Mouse (Mus musculus): ENCODE results near the gene Nfe2l1. TPM values are rescaled to one million over a fixed set of nuclear protein-coding genes. Genes with fewer than 3 reads are reported as not detected.

Gene Nfe2l1
- polyA plus RNA-seq, 1 experiment from 2014 or later, result 22.1 TPM

- H3K4me3 ChIP-seq (ENCODE audit: low read depth, low read length), result no peak overlapping the region
- TF ChIP-seq CTCF (IDR thresholded peaks at IDR 0.05; ENCODE audit: low read depth) (no peak), EP300 (IDR thresholded peaks at IDR 0.05; ENCODE audit: low read depth) (no peak)
- WGBS (ENCODE audit: insufficient replicate concordance), result 79% methylated on average over 9 of the region's 9 CpGs
- H3K27me3 ChIP-seq (ENCODE audit: insufficient read depth, low read length), result peaks cover 4% of the 10 kb centered on the region; the same call in 1 of the 2 replicates
- no peaks in the 10 kb centered on the region for H3K9me3 ChIP-seq (ENCODE audit: low read length)
- no peak for DNase-seq
- H3K4me2 ChIP-seq (ENCODE audit: low read depth, low read length), result no peak overlapping the region
- no peaks in the 10 kb centered on the region for H3K36me3 ChIP-seq (replicated peaks; ENCODE audit: insufficient read depth, low read length)
- H3K4me1 ChIP-seq (ENCODE audit: insufficient read depth), result peaks cover 9% of the 10 kb centered on the region
- ATAC-seq, result no peak
- H3K9ac ChIP-seq (replicated peaks), result no peak overlapping the region
- no peak overlapping the region for H3K27ac ChIP-seq (ENCODE audit: low read depth)
Measured at GRCm38 (mm10) chr11:96848694-96849093, 18.9 kb upstream of the Nfe2l1 start.

DNA sequence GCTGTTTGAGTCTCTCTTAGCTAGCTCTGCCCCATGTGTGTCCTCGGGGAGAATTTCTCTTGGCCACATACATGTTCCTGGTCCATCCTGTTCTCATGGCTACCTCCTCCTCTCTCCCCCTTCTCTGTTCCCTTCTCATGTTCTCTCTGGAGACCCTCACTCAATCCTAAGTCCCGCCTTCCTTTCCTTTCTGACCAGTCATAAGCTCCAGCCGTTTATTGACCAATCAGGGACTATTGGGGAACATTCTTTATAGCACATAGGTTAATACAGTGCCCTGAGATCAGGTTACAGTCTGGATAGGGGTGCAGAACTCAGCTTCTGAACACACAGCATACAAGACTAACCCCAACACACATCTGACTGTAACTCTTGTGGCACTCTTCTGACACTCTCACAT lies 17.5 kb upstream of the Nfe2l1 start:
- ATAC-seq, result no peak
- no peak overlapping the region for H3K9ac ChIP-seq (replicated peaks)
- H3K36me3 ChIP-seq (replicated peaks; ENCODE audit: insufficient read depth, low read length), result no peaks in the 10 kb centered on the region
- H3K9me3 ChIP-seq (ENCODE audit: low read length), result no peaks in the 10 kb centered on the region
- H3K27ac ChIP-seq (ENCODE audit: low read depth), result no peak overlapping the region
- no peak overlapping the region for H3K4me3 ChIP-seq (ENCODE audit: low read depth, low read length)
- H3K4me2 ChIP-seq (ENCODE audit: low read depth, low read length), result no peak overlapping the region
- DNase-seq, result no peak
- TF ChIP-seq CTCF (IDR thresholded peaks at IDR 0.05; ENCODE audit: low read depth), result no peak
- TF ChIP-seq EP300 (IDR thresholded peaks at IDR 0.05; ENCODE audit: low read depth), result no peak
- WGBS (ENCODE audit: insufficient replicate concordance), result 53% methylated on average over 3 of the region's 3 CpGs
- H3K27me3 ChIP-seq (ENCODE audit: insufficient read depth, low read length), result peaks cover 4% of the 10 kb centered on the region; the same call in 1 of the 2 replicates
- H3K4me1 ChIP-seq (ENCODE audit: insufficient read depth), result peaks cover 9% of the 10 kb centered on the region

DNA sequence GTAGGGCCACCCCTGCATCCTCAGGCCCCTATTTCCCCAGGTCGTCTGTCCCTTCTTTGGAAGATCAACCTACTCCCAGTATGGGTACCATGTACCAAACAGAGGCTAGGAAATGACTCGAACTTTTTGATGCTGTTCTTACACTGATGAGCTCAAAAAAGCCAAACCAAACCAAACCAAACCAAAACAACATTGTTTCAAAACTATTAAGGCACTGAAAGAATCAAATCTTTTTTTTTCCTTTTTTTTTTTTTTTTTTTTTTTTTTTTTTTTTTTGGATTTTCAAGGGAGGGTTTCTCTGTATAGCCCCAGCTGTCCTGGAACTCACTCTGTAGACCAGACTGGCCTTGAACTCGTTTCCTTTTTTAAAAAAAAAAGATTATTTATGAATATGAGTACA lies 13.9 kb upstream of the Nfe2l1 start:
- H3K9me3 ChIP-seq (ENCODE audit: low read length), result no peaks in the 10 kb centered on the region
- H3K4me2 ChIP-seq (ENCODE audit: low read depth, low read length), result no peak overlapping the region
- 48% methylated on average over 3 of the region's 3 CpGs for WGBS (ENCODE audit: insufficient replicate concordance)
- H3K27ac ChIP-seq (ENCODE audit: low read depth), result no peak overlapping the region
- H3K27me3 ChIP-seq (ENCODE audit: insufficient read depth, low read length), result no peaks in the 10 kb centered on the region
- H3K4me3 ChIP-seq (ENCODE audit: low read depth, low read length), result no peak overlapping the region
- no peak for ATAC-seq
- no peak overlapping the region for H3K9ac ChIP-seq (replicated peaks)
- H3K4me1 ChIP-seq (ENCODE audit: insufficient read depth), result peaks cover 2% of the 10 kb centered on the region; the same call in 1 of the 2 replicates
- no peak for TF ChIP-seq EP300 (IDR thresholded peaks at IDR 0.05; ENCODE audit: low read depth)
- TF ChIP-seq CTCF (IDR thresholded peaks at IDR 0.05; ENCODE audit: low read depth), result no peak
- no peak for DNase-seq
- no peaks in the 10 kb centered on the region for H3K36me3 ChIP-seq (replicated peaks; ENCODE audit: insufficient read depth, low read length)

- H3K9me3 ChIP-seq (ENCODE audit: low read length), result no peaks in the 10 kb centered on the region
- 46% methylated on average over 8 of the region's 8 CpGs for WGBS (ENCODE audit: insufficient replicate concordance)
Measured at GRCm38 (mm10) chr11:96840290-96840689, 10.5 kb upstream of the Nfe2l1 start.

GRCm38 (mm10) chr11:96839877-96840276 lies 10.1 kb upstream of the Nfe2l1 start:
- no peaks in the 10 kb centered on the region for H3K36me3 ChIP-seq (replicated peaks; ENCODE audit: insufficient read depth, low read length)
- H3K27me3 ChIP-seq (ENCODE audit: insufficient read depth, low read length), result no peaks in the 10 kb centered on the region
- no peak for TF ChIP-seq CTCF (IDR thresholded peaks at IDR 0.05; ENCODE audit: low read depth)
- TF ChIP-seq EP300 (IDR thresholded peaks at IDR 0.05; ENCODE audit: low read depth), result no peak
- peaks cover 2% of the 10 kb centered on the region; the same call in 1 of the 2 replicates for H3K4me1 ChIP-seq (ENCODE audit: insufficient read depth)
- H3K9me3 ChIP-seq (ENCODE audit: low read length), result no peaks in the 10 kb centered on the region
- H3K27ac ChIP-seq (ENCODE audit: low read depth), result no peak overlapping the region
- H3K4me3 ChIP-seq (ENCODE audit: low read depth, low read length), result no peak overlapping the region
- H3K4me2 ChIP-seq (ENCODE audit: low read depth, low read length), result no peak overlapping the region
- DNase-seq (no peak), ATAC-seq (no peak)
- H3K9ac ChIP-seq (replicated peaks), result no peak overlapping the region
- 49% methylated on average over 3 of the region's 3 CpGs for WGBS (ENCODE audit: insufficient replicate concordance)

More at GRCm38 (mm10) chr11:96840290-96840689, 10.5 kb upstream of the Nfe2l1 start:
- Histone ChIP-seq H3K36me3 (replicated peaks; ENCODE audit: insufficient read depth, low read length) (no peaks in the 10 kb centered on the region), H3K9ac (replicated peaks) (no peak overlapping the region), H3K4me2 (ENCODE audit: low read depth, low read length) (no peak overlapping the region), H3K4me3 (ENCODE audit: low read depth, low read length) (no peak overlapping the region), H3K27ac (ENCODE audit: low read depth) (no peak overlapping the region), H3K27me3 (ENCODE audit: insufficient read depth, low read length) (no peaks in the 10 kb centered on the region), H3K4me1 (ENCODE audit: insufficient read depth) (peaks cover 2% of the 10 kb centered on the region; the same call in 1 of the 2 replicates)
- ATAC-seq, result no peak
- DNase-seq, result no peak
- no peak for TF ChIP-seq EP300 (IDR thresholded peaks at IDR 0.05; ENCODE audit: low read depth)
- TF ChIP-seq CTCF (IDR thresholded peaks at IDR 0.05; ENCODE audit: low read depth), result no peak

- Histone ChIP-seq H3K4me3 (ENCODE audit: low read depth, low read length) (no peak overlapping the region), H3K27ac (ENCODE audit: low read depth) (no peak overlapping the region), H3K9ac (replicated peaks) (no peak overlapping the region), H3K4me2 (ENCODE audit: low read depth, low read length) (no peak overlapping the region), H3K27me3 (ENCODE audit: insufficient read depth, low read length) (no peaks in the 10 kb centered on the region), H3K4me1 (ENCODE audit: insufficient read depth) (peaks cover 2% of the 10 kb centered on the region; the same call in 1 of the 2 replicates), H3K9me3 (ENCODE audit: low read length) (no peaks in the 10 kb centered on the region), H3K36me3 (replicated peaks; ENCODE audit: insufficient read depth, low read length) (no peaks in the 10 kb centered on the region)
- DNase-seq, result no peak
- 56% methylated on average over 7 of the region's 7 CpGs for WGBS (ENCODE audit: insufficient replicate concordance)
- no peak for TF ChIP-seq EP300 (IDR thresholded peaks at IDR 0.05; ENCODE audit: low read depth)
- no peak for TF ChIP-seq CTCF (IDR thresholded peaks at IDR 0.05; ENCODE audit: low read depth)
- peak; percentile 62 for ATAC-seq
Measured at GRCm38 (mm10) chr11:96839428-96839827, 9.7 kb upstream of the Nfe2l1 start.

- TF ChIP-seq CTCF (IDR thresholded peaks at IDR 0.05; ENCODE audit: low read depth) (no peak), EP300 (IDR thresholded peaks at IDR 0.05; ENCODE audit: low read depth) (no peak)
- no peak overlapping the region for H3K27ac ChIP-seq (ENCODE audit: low read depth)
Measured at GRCm38 (mm10) chr11:96838341-96838740, 8.6 kb upstream of the Nfe2l1 start.

More at GRCm38 (mm10) chr11:96838341-96838740, 8.6 kb upstream of the Nfe2l1 start:
- ATAC-seq (no peak), DNase-seq (no peak)
- Histone ChIP-seq H3K36me3 (replicated peaks; ENCODE audit: insufficient read depth, low read length) (no peaks in the 10 kb centered on the region), H3K9ac (replicated peaks) (no peak overlapping the region), H3K4me2 (ENCODE audit: low read depth, low read length) (no peak overlapping the region), H3K27me3 (ENCODE audit: insufficient read depth, low read length) (no peaks in the 10 kb centered on the region), H3K9me3 (ENCODE audit: low read length) (no peaks in the 10 kb centered on the region), H3K4me1 (ENCODE audit: insufficient read depth) (peaks cover 2% of the 10 kb centered on the region; the same call in 1 of the 2 replicates), H3K4me3 (ENCODE audit: low read depth, low read length) (no peak overlapping the region)
- 70% methylated on average over 4 of the region's 4 CpGs for WGBS (ENCODE audit: insufficient replicate concordance)

Measured in liver, postnatal 0 days (tissue).